Mouse (Mus musculus) adrenal gland, postnatal 25 days (tissue): ENCODE data around the gene Gtf3c4. TPM values are rescaled to one million over a fixed set of nuclear protein-coding genes. Genes with fewer than 3 reads are reported as not detected.

Experiments
- DNase-seq: peaks from one replicate; pipeline ENCODE4 v3.0.0; 2021; ENCODE audit warnings: mixed read lengths
- total RNA-seq: library from RNA; stranded (reverse); gene quantifications from 2 replicates; pipeline ENCODE4 v1.2.3, GENCODE M21; 2021

Gene Gtf3c4
- total RNA-seq, 1 experiment from 2014 or later = 40.5 TPM

DNA sequence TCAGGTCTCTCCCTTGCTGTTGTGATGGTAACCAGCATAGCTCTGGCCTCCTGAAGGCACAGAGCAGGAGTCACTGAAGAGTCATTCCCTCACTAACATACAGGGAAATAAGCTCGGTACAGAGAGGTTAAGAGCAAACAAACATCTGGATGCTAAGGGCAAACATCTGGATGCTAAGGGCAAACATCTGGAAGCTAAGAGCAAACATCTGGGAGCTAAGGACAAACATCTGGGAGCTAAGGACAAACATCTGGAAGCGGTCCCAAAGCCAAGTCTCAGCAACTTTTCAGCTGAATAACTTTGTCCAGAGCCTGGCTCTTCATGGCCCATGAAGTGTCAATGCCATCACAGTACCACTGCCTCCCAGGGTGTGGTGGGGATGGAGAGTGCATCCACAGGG, 40.6 kb downstream of the Gtf3c4 start:
- no peak for DNase-seq

- DNase-seq = no peak
These were observed 41.8 kb downstream of the Gtf3c4 start for GRCm38 (mm10) chr2:28798390-28798789.

GRCm38 (mm10) chr2:28797490-28798106, 42.6 kb downstream of the Gtf3c4 start:
- no peak for DNase-seq

DNA sequence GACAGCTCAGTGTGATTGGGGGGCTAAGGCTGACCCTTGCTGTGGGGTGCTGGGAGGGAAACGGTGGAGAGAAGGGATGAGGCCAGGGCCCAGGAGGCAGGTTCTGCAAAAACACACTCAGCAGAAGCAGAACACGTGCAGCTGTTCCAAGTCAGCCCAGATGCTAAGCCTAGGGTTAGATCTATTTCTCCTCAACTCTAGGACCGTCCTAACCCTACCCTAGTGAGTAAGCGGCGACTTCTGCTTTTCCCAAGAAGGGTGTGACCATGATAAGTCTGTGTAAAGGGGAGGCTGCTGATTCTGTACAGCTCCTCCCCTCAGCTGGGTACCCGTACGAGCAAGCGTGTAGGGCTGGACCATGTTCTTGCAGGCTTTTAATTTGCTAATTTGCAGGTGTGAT, 43.9 kb downstream of the Gtf3c4 start:
- DNase-seq = no peak

DNA sequence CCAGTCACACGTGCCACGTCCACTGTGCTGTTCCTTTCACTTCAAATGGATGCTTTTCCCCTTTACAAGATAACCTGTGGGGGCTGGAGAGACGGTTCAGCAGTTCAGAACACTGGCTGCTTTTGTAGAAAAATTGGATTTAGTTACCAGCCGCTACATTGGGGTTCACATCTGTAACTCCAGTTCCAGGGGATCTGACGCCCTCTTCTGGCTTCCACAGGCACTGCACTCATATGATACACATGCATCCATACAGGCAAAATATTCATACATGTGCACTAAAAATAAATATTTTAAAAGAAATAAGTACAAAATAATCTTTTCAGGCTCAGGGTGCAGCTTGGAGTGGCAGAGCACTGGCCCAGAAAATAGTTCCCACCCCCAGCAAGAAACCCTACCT, 45.5 kb downstream of the Gtf3c4 start:
- no peak for DNase-seq

DNA sequence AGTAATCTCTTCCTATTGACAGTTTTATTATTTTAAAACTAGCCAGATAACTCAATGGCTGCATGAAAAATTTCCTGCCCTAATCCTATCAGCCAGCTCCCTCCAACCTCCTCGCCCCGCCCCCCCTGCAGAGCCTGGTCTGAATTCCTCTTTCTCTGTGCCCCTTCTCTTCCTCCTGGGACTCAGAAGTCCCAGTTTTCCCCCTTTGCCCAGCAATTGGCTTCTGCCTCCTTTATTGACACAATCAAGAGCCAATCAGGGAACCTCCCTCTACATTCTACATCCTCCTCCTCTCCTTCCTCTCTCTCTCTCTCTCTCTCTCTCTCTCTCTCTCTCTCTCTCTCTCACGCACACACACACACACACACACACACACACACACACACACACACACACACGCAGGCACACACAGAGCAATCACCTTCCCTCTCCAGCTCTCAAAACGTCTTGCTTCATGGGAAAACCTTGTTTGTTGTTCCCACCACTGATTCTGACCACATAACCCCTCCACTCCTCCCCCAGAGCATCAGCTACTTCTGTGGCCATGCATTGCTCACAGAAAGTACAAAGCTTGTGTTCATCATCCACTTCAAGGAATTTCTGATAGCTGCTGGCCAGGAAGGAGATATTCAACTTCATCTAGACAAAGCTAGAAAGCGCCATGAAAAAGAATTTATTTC, 47.1 kb downstream of the Gtf3c4 start:
- no peak for DNase-seq

DNA sequence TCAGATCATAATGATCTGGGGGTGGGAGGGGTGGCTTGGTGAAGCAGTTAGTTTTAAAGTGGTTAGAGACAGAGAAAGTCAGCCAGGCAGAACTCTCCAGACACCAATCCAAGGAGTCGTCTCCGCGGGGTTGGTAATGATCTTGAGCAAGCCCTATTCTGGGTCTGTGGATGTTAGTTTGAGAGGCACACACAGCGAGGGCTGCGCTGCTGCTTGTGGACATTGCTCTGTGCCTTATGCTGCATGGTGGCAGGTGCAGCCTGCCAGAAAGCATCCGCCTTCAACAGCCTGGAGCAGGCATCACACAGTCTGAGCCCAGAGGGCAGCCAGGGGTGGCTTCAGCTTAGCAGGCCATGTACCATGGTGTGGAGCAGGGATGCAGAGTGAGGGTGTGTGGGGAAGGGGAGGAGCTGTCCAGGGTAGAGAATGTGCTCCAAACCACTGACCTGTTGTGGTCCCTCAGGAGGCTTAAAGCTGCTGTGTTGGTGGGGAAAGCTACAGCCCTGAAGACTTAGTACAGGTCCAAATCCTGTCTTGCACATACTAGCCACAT, 53.0 kb downstream of the Gtf3c4 start:
- DNase-seq = no peak

- DNase-seq = no peak
These were observed 53.6 kb downstream of the Gtf3c4 start for GRCm38 (mm10) chr2:28786355-28787066.

- DNase-seq = no peak
These were observed 58.9 kb downstream of the Gtf3c4 start for GRCm38 (mm10) chr2:28781310-28781709.

DNA sequence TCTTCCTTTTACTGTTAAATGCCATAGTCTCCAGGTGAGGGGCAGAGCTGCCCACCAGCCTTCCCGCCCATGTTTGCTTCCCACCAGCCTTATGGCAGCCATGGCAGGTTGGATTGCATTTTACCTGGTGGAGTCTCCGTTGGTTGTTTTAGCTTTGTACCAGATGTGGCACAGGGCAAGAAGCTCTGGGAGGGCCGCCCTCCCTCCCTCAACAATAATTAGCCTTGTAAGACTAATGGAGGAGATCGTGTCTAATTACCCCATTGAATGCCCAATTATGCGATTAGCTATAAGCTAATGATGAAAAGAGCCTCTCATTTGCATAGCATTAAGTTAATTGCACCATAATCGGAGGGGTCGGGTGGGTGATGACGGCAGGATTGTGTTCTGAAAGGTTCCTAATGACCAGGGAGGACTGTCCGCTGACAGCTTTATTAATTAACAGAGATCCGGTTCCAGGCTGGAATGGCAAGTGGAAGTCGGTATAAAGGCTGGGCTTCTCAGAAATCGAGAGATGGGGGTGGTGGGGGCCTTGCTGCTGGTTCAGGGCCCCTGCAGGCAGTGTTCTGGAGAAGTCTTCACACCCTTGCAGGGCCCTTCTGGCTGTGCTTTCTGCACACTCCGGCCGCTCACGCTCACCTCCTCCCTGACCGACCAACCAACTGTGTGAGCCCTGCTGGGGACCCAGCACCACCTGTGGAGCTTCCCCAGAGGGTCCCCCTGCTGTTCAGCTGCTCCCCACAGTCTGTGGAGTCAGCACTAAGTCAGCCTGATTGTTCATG, 60.0 kb downstream of the Gtf3c4 start:
- DNase-seq = no peak

DNA sequence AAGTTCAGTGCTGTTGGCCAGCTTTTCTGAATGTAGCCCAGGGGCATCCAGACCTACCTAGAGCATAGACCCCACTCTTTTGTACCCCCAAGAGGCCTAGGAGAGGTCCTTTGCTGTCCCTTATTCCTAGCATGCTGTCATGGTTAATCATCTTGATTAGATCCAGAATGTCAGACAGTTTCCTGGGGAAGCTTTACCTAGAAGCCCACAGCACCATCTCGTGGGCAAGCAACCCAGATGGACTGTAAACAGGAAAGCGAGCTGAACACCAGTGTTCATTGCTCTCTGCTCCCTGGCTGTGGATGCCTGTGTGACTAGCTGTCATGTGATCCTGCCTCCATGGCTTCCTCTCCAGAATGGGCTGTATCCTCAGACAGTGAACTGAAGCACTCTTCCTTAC, 63.4 kb downstream of the Gtf3c4 start:
- no peak for DNase-seq

DNA sequence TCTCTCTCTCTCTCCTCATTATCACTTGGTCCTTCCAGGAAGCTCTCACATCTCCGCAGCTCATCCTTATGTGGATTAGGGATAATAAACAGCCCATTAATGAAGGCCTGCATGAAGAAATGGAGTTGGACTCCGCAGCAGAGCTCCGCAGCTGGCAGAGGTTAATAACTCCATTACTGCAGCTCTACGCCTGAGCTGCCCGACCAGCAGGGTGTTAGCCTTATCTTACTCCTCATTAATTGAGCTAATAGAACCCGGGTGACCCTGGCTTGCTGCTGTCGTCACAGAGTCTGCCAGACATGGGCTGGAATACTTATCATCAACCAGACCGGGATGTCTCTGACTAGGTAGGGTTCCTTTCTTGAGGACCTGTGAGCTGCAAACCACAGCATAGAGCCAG, 66.1 kb downstream of the Gtf3c4 start:
- no peak for DNase-seq

Other genes starting within 250 kb of the Gtf3c4 start
- not detected in 2 replicates for gene Gfi1b, start 218.4 kb downstream of the Gtf3c4 start, total RNA-seq
- gene Tsc1, start 199.1 kb downstream of the Gtf3c4 start, total RNA-seq = 22.3 and 22.8 TPM in 2 replicates
- gene Spaca9, start 140.6 kb downstream of the Gtf3c4 start, total RNA-seq = 1.5 TPM in 1 of 2 replicates, not detected in the other
- gene Ak8, start 140.2 kb downstream of the Gtf3c4 start, total RNA-seq = not detected in 2 replicates
- 9.8 and 10.6 TPM in 2 replicates for gene Ddx31, start within 50 bp of the Gtf3c4 start, total RNA-seq
- gene Barhl1, start 76.3 kb upstream of the Gtf3c4 start, total RNA-seq = not detected in 2 replicates
- gene Cfap77, start 214.7 kb upstream of the Gtf3c4 start, total RNA-seq = 0.76 and 0.90 TPM in 2 replicates
- gene Ttf1, start 219.9 kb upstream of the Gtf3c4 start, total RNA-seq = 15.2 and 18.5 TPM in 2 replicates